Mouse (Mus musculus): ENCODE measurements around the gene Olfr1189. TPM values are rescaled to one million over a fixed set of nuclear protein-coding genes. Genes with fewer than 3 reads are reported as not detected.
"Not testable (repeated sequence)": the region's sequence is repeated elsewhere in the genome, so short reads cannot be mapped to it uniquely, and the experiment has no call there.

The Olfr1189 gene
- not detected in 2 replicates for polyA plus RNA-seq (2015; fragmentation: Nextera tagmentation; extraction: Ambion mirVana)

DNA sequence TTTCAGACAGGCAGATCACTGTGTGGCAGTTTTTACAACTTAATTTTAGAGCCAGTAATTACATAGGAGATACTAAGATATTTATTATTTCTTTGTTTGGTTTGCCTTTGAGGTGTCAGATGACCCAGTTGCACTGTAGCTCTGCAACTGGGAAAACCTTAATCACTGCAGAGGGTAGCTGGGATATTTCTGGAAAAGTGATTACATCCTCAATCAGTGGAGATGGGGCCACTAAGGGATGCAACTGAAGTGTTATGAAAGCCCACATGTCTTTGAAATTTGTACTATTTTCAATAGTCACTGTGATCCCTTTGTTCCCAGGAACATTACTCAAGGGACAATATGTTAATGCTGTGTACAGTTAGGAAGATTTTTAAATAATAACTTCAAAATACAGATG is at the start of gene Olfr1189:
TSS of gene Olfr1189 (plus strand) at position 301 of the 400 bp plus-strand sequence.
- no peaks in the 10 kb centered on the region for H3K36me3 ChIP-seq
- H3K27ac ChIP-seq, result no peak within 1 kb of the TSS
- no peaks in the 10 kb centered on the region for H3K4me1 ChIP-seq
- H3K27me3 ChIP-seq, result no peaks in the 10 kb centered on the region
- H3K9ac ChIP-seq, result no peak within 1 kb of the TSS
- no peak within 1 kb of the TSS for H3K4me2 ChIP-seq (replicated peaks)
- H3K9me3 ChIP-seq, result no peaks in the 10 kb centered on the region
- ATAC-seq (ENCODE audit: low FRiP score, low read depth), result no peak
- H3K4me3 ChIP-seq, result no peak within 1 kb of the TSS

DNA sequence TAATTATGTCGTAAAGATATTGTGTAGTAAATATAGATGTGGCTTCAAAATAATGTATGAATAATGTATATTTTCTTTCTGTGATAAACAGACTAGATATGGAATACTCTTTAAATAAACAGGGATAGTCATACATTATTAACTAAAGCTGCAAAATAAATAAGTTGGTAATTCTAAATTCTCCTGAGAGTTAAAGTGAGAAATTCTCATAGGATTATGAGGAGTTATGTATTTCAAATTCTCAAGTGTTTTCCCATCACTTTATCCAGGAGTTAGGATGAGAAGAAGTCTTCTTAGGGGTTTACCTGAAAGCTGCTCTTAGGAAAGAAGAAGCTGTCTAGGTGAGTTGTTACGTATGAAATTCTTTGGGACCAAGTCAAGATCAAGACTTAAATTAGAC is 29.6 kb upstream of the Olfr1189 start, which contains the start of gene Olfr1188:
TSS of gene Olfr1188 (plus strand) at position 301 of the 400 bp plus-strand sequence.
- no peaks in the 10 kb centered on the region for H3K36me3 ChIP-seq
- H3K4me2 ChIP-seq (replicated peaks), result no peak within 1 kb of the TSS
- no peak within 1 kb of the TSS for H3K27ac ChIP-seq
- WGBS, result 89% methylated on average over 2 of the region's 2 CpGs
- H3K27me3 ChIP-seq, result no peaks in the 10 kb centered on the region
- H3K4me3 ChIP-seq, result no peak within 1 kb of the TSS
- ATAC-seq (ENCODE audit: low FRiP score, low read depth), result no peak
- no peak within 1 kb of the TSS for H3K9ac ChIP-seq
- H3K4me1 ChIP-seq, result no peaks in the 10 kb centered on the region
- no peaks in the 10 kb centered on the region for H3K9me3 ChIP-seq

GRCm38 (mm10) chr2:88572696-88573095 is 13.6 kb upstream of the Olfr1189 start:
- H3K4me2 ChIP-seq (replicated peaks); H3K4me3 ChIP-seq; H3K27me3 ChIP-seq; H3K27ac ChIP-seq; H3K9ac ChIP-seq; H3K36me3 ChIP-seq; ATAC-seq (ENCODE audit: low FRiP score, low read depth); H3K9me3 ChIP-seq; H3K4me1 ChIP-seq: not testable (repeated sequence)
- WGBS, result 93% methylated on average over 12 of the region's 12 CpGs

DNA sequence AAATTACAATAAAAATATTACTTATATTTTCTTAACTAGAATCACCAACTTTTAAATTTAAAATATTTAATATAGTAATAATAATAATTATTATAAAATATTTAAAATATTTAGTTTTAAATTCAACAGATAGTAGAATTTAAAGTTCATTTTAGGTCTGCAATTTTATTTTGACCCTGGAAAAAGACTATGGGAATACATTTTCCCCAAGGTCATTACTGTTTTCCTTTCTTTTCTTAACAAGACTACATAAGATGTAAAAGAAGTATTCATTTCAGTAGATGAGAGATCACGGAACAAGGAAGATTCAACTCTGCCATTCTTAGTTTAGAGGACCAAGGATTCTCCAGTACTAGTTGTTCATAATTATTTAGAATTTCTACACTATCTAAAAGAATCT is 54.0 kb downstream of the Olfr1189 start, which contains the start of gene Olfr1191-ps1:
TSS of gene Olfr1191-ps1 (plus strand) at position 301 of the 400 bp plus-strand sequence.
- H3K4me3 ChIP-seq; H3K9ac ChIP-seq; H3K27ac ChIP-seq; H3K9me3 ChIP-seq; H3K27me3 ChIP-seq; ATAC-seq (ENCODE audit: low FRiP score, low read depth); H3K4me2 ChIP-seq (replicated peaks); H3K4me1 ChIP-seq; H3K36me3 ChIP-seq: not testable (repeated sequence)
- WGBS, result 86% methylated on average over 1 of the region's 1 CpGs

Other genes starting within 250 kb of the Olfr1189 start
- gene Olfr1176, start 249.7 kb upstream of the Olfr1189 start, polyA plus RNA-seq (2015; fragmentation: Nextera tagmentation; extraction: Ambion mirVana), result not detected in 2 replicates
- gene Olfr1177-ps, start 240.0 kb upstream of the Olfr1189 start, polyA plus RNA-seq (2015; fragmentation: Nextera tagmentation; extraction: Ambion mirVana), result not detected in 2 replicates
- not detected in 2 replicates for gene Olfr1178, start 199.4 kb upstream of the Olfr1189 start, polyA plus RNA-seq (2015; fragmentation: Nextera tagmentation; extraction: Ambion mirVana)
- gene Olfr1179, start 180.0 kb upstream of the Olfr1189 start, polyA plus RNA-seq (2015; fragmentation: Nextera tagmentation; extraction: Ambion mirVana), result not detected in 2 replicates
- gene Olfr1180, start 167.3 kb upstream of the Olfr1189 start, polyA plus RNA-seq (2015; fragmentation: Nextera tagmentation; extraction: Ambion mirVana), result not detected in 2 replicates
- not detected in 2 replicates for gene Olfr1181, start 160.3 kb upstream of the Olfr1189 start, polyA plus RNA-seq (2015; fragmentation: Nextera tagmentation; extraction: Ambion mirVana)
- not detected in 2 replicates for gene Gm13757, start 137.3 kb upstream of the Olfr1189 start, polyA plus RNA-seq (2015; fragmentation: Nextera tagmentation; extraction: Ambion mirVana)
- not detected in 2 replicates for gene Olfr1183, start 131.6 kb upstream of the Olfr1189 start, polyA plus RNA-seq (2015; fragmentation: Nextera tagmentation; extraction: Ambion mirVana)
- not detected in 2 replicates for gene Olfr1184, start 102.9 kb upstream of the Olfr1189 start, polyA plus RNA-seq (2015; fragmentation: Nextera tagmentation; extraction: Ambion mirVana)
- gene Olfr1185-ps1, start 93.1 kb upstream of the Olfr1189 start, polyA plus RNA-seq (2015; fragmentation: Nextera tagmentation; extraction: Ambion mirVana), result not detected in 2 replicates
- not detected in 2 replicates for gene Olfr1186, start 67.9 kb upstream of the Olfr1189 start, polyA plus RNA-seq (2015; fragmentation: Nextera tagmentation; extraction: Ambion mirVana)
- gene Olfr1188, start 29.5 kb upstream of the Olfr1189 start, polyA plus RNA-seq (2015; fragmentation: Nextera tagmentation; extraction: Ambion mirVana), result not detected in 2 replicates
- gene Olfr1191-ps1, start 54.1 kb downstream of the Olfr1189 start, polyA plus RNA-seq (2015; fragmentation: Nextera tagmentation; extraction: Ambion mirVana), result not detected in 2 replicates
- gene Olfr1192-ps1, start 62.1 kb downstream of the Olfr1189 start, polyA plus RNA-seq (2015; fragmentation: Nextera tagmentation; extraction: Ambion mirVana), result not detected in 2 replicates
- gene Olfr1193, start 89.2 kb downstream of the Olfr1189 start, polyA plus RNA-seq (2015; fragmentation: Nextera tagmentation; extraction: Ambion mirVana), result not detected in 2 replicates
- gene Olfr1195, start 102.7 kb downstream of the Olfr1189 start, polyA plus RNA-seq (2015; fragmentation: Nextera tagmentation; extraction: Ambion mirVana), result not detected in 2 replicates
- gene Olfr1196, start 118.1 kb downstream of the Olfr1189 start, polyA plus RNA-seq (2015; fragmentation: Nextera tagmentation; extraction: Ambion mirVana), result not detected in 2 replicates
- gene Olfr1197, start 145.9 kb downstream of the Olfr1189 start, polyA plus RNA-seq (2015; fragmentation: Nextera tagmentation; extraction: Ambion mirVana), result not detected in 2 replicates
- not detected in 2 replicates for gene Olfr1198, start 164.9 kb downstream of the Olfr1189 start, polyA plus RNA-seq (2015; fragmentation: Nextera tagmentation; extraction: Ambion mirVana)
- gene Olfr1199, start 174.0 kb downstream of the Olfr1189 start, polyA plus RNA-seq (2015; fragmentation: Nextera tagmentation; extraction: Ambion mirVana), result not detected in 2 replicates
- not detected in 2 replicates for gene Olfr1200, start 184.0 kb downstream of the Olfr1189 start, polyA plus RNA-seq (2015; fragmentation: Nextera tagmentation; extraction: Ambion mirVana)
- not detected in 2 replicates for gene Olfr1201, start 206.6 kb downstream of the Olfr1189 start, polyA plus RNA-seq (2015; fragmentation: Nextera tagmentation; extraction: Ambion mirVana)
- 0.04 TPM in 1 of 2 replicates, not detected in the other for gene Olfr1202, start 228.0 kb downstream of the Olfr1189 start, polyA plus RNA-seq (2015; fragmentation: Nextera tagmentation; extraction: Ambion mirVana)
- gene Olfr1205, start 243.3 kb downstream of the Olfr1189 start, polyA plus RNA-seq (2015; fragmentation: Nextera tagmentation; extraction: Ambion mirVana), result not detected in 2 replicates